In the genomic region with DNA sequence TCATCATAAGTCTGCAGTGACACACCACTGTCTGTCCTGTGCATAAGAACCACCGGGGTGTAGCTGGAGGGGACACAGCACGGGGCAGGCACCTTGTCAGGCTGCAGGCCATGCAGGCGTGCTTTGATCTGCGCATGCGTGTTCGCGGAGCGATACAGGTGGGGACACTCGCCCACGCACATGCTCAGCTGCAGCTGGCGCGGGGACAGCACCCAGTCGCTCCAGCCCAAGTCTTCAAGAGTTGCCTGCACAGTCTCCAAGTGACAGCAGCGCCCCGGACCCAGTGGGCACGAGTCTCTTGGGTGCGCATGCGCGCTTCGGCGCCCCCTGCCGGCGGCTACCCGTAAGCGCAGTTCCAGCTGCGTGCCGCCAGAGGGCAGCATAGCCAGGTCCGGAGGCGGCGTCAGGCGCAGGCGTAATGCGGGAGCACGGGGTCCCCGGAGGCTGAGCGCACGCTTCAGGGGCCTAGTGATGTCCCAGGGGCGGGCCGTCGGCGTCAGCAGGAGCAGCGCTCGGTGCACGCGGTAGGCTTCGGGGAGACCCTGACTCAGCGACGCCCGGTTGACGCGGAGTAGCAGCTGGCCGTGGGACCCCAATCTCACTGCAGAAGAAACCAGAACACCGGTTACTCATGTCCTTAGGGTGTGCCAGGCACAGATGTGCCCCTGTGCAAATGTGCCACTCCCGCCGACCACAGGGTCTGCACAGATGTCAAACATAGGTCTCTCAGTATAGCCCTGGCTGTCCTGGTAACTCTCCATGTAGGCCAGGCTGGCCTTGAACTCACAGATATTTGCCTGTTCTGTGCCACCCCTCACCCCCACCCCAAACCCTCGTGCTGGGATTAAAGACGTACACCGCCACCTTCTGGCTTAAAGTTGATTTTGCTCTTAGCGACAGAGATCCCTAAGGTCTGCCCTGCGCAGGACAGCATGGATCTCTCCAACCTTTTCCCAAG, we compare ENCODE assay signal across 8 mouse cellular contexts. TPM values are rescaled to one million over a fixed set of nuclear protein-coding genes. Genes with fewer than 3 reads are reported as not detected.
DNase-seq lines count a peak whose midpoint lies in the region; ATAC-seq lines count a peak whose summit lies in the region.

No protein-coding gene starts in this region.

- DNase-seq in T-cell, adult 2 months (ENCODE audit: low spot score), result peak; percentile 93
- peak; percentile 86 to 93 for DNase-seq in cerebellum, postnatal 36 days
- DNase-seq in frontal cortex, postnatal 36 days (ENCODE audit: low spot score in 2 of 2), result peak; percentile 93 to 95
- DNase-seq in left cerebral cortex, adult 18-20 months (ENCODE audit: low spot score in 2 of 2), result peak; percentile 82 to 91
- peak; percentile 92 for DNase-seq in lung, postnatal 4 days
- peak; percentile 94 for DNase-seq in retina, postnatal 1 day
- peak; percentile 94 for DNase-seq in thymus, postnatal 4 days

- peak overlapping the region; percentile 56 for H3K9ac ChIP-seq in hindbrain, embryonic 15.5 days

- H3K9me3 ChIP-seq in hindbrain, embryonic 15.5 days, result no peaks in the 10 kb centered on the region

- H3K4me2 ChIP-seq in hindbrain, embryonic 15.5 days, result peak overlapping the region; percentile 78

- peak; percentile 93 for ATAC-seq in hindbrain, embryonic 15.5 days (ENCODE audit: low FRiP score, low read depth)

- peak overlapping the region; percentile 68 for H3K27ac ChIP-seq in hindbrain, embryonic 15.5 days (replicated peaks)

- WGBS in hindbrain, embryonic 15.5 days, result under 1% methylated on average over 60 of the region's 60 CpGs

- H3K4me1 ChIP-seq in hindbrain, embryonic 15.5 days (replicated peaks), result peaks cover 26% of the 10 kb centered on the region

- H3K36me3 ChIP-seq in hindbrain, embryonic 15.5 days, result no peaks in the 10 kb centered on the region

- H3K27me3 ChIP-seq in hindbrain, embryonic 15.5 days, result peaks cover 5% of the 10 kb centered on the region; the same call in 1 of the 2 replicates

- H3K4me3 ChIP-seq in hindbrain, embryonic 15.5 days, result peak overlapping the region; percentile 49

RNA-seq across cellular contexts. Expression of gene Gdf15, which starts 2.4 kb away (rescaled TPM):
- polyA plus RNA-seq in hindbrain, embryonic 15.5 days (2015; fragmentation: Nextera tagmentation; extraction: Ambion mirVana), result 0.25 and 0.30 TPM in 2 replicates
- total RNA-seq in left cerebral cortex, adult 18-20 months (2021), result not detected

RNA-seq across cellular contexts. Expression of gene Lrrc25, which starts 13.9 kb away (rescaled TPM):
- polyA plus RNA-seq in hindbrain, embryonic 15.5 days (2015; fragmentation: Nextera tagmentation; extraction: Ambion mirVana), result 1.1 and 2.2 TPM in 2 replicates
- total RNA-seq in left cerebral cortex, adult 18-20 months (2021), result 1 to 10 TPM in 1 of 2 experiments, under 1 TPM in 1; 0.70 to 1.0 TPM

RNA-seq across cellular contexts. Expression of gene Ssbp4, which starts 21.2 kb away (rescaled TPM):
- 150 and 172 TPM in 2 replicates for polyA plus RNA-seq in hindbrain, embryonic 15.5 days (2015; fragmentation: Nextera tagmentation; extraction: Ambion mirVana)
- total RNA-seq in left cerebral cortex, adult 18-20 months (2021), result 100 to 1,000 TPM; 250 to 264 TPM

RNA-seq across cellular contexts. Expression of gene Pgpep1, which starts 30.3 kb away (rescaled TPM):
- 76.5 and 77.8 TPM in 2 replicates for polyA plus RNA-seq in hindbrain, embryonic 15.5 days (2015; fragmentation: Nextera tagmentation; extraction: Ambion mirVana)
- total RNA-seq in left cerebral cortex, adult 18-20 months (2021), result 10 to 100 TPM; 11.6 to 17.9 TPM

RNA-seq across cellular contexts. Expression of gene Isyna1, which starts 35.7 kb away (rescaled TPM):
- polyA plus RNA-seq in hindbrain, embryonic 15.5 days (2015; fragmentation: Nextera tagmentation; extraction: Ambion mirVana), result 146 and 152 TPM in 2 replicates
- total RNA-seq in left cerebral cortex, adult 18-20 months (2021), result 10 to 100 TPM; 50.4 to 60.8 TPM

Comparison
In these comparisons a context has a peak if more than half of its experiments do, and no peak if none do; other contexts are left out.
1. Peak in every context shown above with its lines: DNase-seq, ATAC-seq, H3K4me3 ChIP-seq and H3K27ac ChIP-seq.